Mouse (Mus musculus) pancreas, adult 10 weeks (tissue): Measurements from ENCODE around the gene Il1f5. TPM values are rescaled to one million over a fixed set of nuclear protein-coding genes. Genes with fewer than 3 reads are reported as not detected.

Experiments used
- polyA plus RNA-seq: library from polyadenylated mRNA; stranded (reverse); fragments of 350-450 nt; fragmentation: Illumina TruSeq; extraction: RNeasy Lipid Tissue Mini Kit (QIAGEN cat#74804); gene quantifications from one replicate; pipeline ENCODE4 v1.2.3, GENCODE M21; 2015; ENCODE audit warnings: low read depth, low replicate concordance; ENCODE audit not compliant: insufficient read depth

Il1f5 gene
- not detected for polyA plus RNA-seq

DNA sequence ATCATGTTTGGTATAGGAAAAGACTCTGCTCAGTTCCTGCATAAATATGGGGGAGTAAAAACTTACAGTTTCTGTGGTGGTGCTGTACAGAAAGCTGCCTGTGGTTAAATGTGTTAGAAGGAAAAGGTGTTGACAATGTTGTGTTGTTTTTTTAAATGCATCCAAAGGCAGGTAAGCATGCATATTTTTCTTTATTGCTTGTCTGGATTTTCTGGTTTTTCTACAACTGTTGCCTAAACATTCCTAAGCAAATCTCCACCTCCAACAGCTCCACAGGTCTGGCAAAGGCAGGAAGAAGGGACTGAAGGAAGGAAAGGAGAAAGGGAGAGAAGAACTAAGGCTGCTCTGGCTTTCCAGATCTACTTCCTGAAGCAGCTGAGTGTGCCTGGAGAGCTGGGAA lies at the start of gene Il1f5:
TSS of gene Il1f5 (plus strand) at position 301 of the 400 bp plus-strand sequence.

DNA sequence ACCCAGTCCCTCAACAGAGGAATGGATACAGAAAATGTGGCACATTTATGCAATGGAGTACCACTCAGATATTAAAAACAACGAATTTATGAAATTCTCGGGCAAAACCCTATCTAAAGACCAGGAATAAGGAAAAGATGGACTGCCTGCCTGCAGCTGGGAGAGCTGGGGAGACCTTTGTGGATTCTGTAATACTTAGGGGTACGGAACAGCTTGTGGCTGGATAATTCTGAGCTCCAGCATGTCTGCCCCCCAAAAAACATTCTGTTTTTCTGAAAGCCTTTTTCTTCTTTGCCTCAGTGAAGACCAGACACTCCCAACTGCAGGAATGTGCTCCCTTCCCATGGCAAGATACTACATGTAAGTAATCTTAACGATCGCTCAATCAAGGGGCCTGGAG lies 14.1 kb downstream of the Il1f5 start, which contains the start of gene Il1f10:
TSS of gene Il1f10 (plus strand) at position 301 of the 400 bp plus-strand sequence.

Other genes starting within 250 kb of the Il1f5 start
- 1.9 TPM for gene Hnmt, start 227.6 kb upstream of the Il1f5 start, polyA plus RNA-seq
- not detected for gene Tbpl2, start 180.4 kb upstream of the Il1f5 start, polyA plus RNA-seq
- gene Il1f8, start 123.8 kb upstream of the Il1f5 start, polyA plus RNA-seq, result not detected
- gene Il1f9, start 90.5 kb upstream of the Il1f5 start, polyA plus RNA-seq, result not detected
- gene Il1f6, start 61.5 kb upstream of the Il1f5 start, polyA plus RNA-seq, result not detected
- not detected for gene Il1f10, start 14.2 kb downstream of the Il1f5 start, polyA plus RNA-seq
- not detected for gene Il1rn, start 59.9 kb downstream of the Il1f5 start, polyA plus RNA-seq
- gene Psd4, start 90.6 kb downstream of the Il1f5 start, polyA plus RNA-seq, result 0.55 TPM
- not detected for gene Pax8, start 198.6 kb downstream of the Il1f5 start, polyA plus RNA-seq